Mouse (Mus musculus) kidney, embryonic 14.5 days (tissue): ENCODE results near the gene Med12l. TPM values are rescaled to one million over a fixed set of nuclear protein-coding genes. Genes with fewer than 3 reads are reported as not detected.

Source experiments
- ATAC-seq: fragments of 200-750 bp; cut with Nextera tagmentation; 2 replicates; pipeline ENCODE4 v1.8.0; 2017; ENCODE audit warnings: moderate number of reproducible peaks, mild to moderate bottlenecking, moderate TSS enrichment, moderate library complexity; ENCODE audit not compliant: low FRiP score, low TSS enrichment
- H3K27ac ChIP-seq: fragments of 300-500 bp; sonication (generic); 2 replicates; pipeline ENCODE4 v1.5.1; 2014; ENCODE audit warnings: low read depth, mild to moderate bottlenecking, low read length, moderate library complexity, mixed read lengths
- H3K27me3 ChIP-seq: fragments of 300-500 bp; sonication (generic); 2 replicates; pipeline ENCODE4 v1.6.1; 2014; ENCODE audit warnings: mild to moderate bottlenecking, low read length; ENCODE audit not compliant: control insufficient read depth, insufficient read depth
- H3K36me3 ChIP-seq: fragments of 300-500 bp; sonication (generic); 2 replicates; pipeline ENCODE4 v1.6.1; 2014; ENCODE audit warnings: low read length, mixed read lengths; ENCODE audit not compliant: control insufficient read depth, insufficient read depth
- H3K4me1 ChIP-seq: fragments of 300-500 bp; sonication (generic); 2 replicates; pipeline ENCODE4 v1.6.1; 2014; ENCODE audit warnings: low read length, mixed read lengths; ENCODE audit not compliant: control insufficient read depth, insufficient read depth
- H3K4me2 ChIP-seq: fragments of 300-500 bp; sonication (generic); replicated peaks from 2 replicates; pipeline ENCODE4 v1.6.1; 2014; ENCODE audit warnings: low read depth, mild to moderate bottlenecking, low read length
- H3K4me3 ChIP-seq: fragments of 300-500 bp; sonication (generic); 2 replicates; pipeline ENCODE4 v1.5.1; 2014; ENCODE audit warnings: mild to moderate bottlenecking, low read length
- H3K9ac ChIP-seq: fragments of 300-500 bp; sonication (generic); 2 replicates; pipeline ENCODE4 v1.6.1; 2014; ENCODE audit warnings: low read depth, mild to moderate bottlenecking, low read length, moderate library complexity
- H3K9me3 ChIP-seq: fragments of 300-500 bp; sonication (generic); 2 replicates; pipeline ENCODE4 v1.6.1; 2016; ENCODE audit warnings: low read length; ENCODE audit not compliant: control insufficient read depth
- WGBS: fragments of 180-500 bp; shearing (Covaris S2); extraction: QIAGEN DNeasy Blood & Tissue Kit; methylation state at CpG from one replicate; pipeline ENCODE4 v1.1.7; 2014; 5-methylcytosine and 5-hydroxymethylcytosine counted together
- polyA plus RNA-seq: library from polyadenylated mRNA; unstranded; fragments of >200 nt; fragmentation: Nextera tagmentation; extraction: Ambion mirVana; gene quantifications from 2 replicates; pipeline ENCODE4 v1.2.1, GENCODE M21; 2014

Med12l gene
- polyA plus RNA-seq, 1 experiment from 2014 or later: 4.1 TPM

DNA sequence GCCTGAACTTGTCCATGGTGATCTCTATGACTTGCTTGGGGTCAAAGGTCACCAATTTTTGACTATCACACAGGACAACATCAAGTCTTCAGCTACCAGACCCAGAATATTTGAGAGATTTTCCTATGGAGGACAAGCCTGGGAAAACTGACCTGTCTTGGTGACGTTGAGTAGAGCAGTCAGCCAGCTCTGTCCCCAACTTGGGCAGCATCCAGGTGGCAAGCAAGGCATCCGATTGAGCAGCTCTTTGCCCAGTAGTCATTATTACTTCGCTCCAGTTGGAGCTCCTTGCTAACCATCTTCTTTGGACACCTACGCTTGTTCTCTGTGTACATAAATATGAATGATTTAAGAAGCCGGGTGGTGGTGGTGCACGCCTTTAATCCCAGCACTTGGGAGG, 265.2 kb downstream of the Med12l start:
- no peak overlapping the region for H3K9ac ChIP-seq
- no peak overlapping the region for H3K27ac ChIP-seq
- H3K9me3 ChIP-seq: no peaks in the 10 kb centered on the region
- ATAC-seq: no peak
- H3K27me3 ChIP-seq: no peaks in the 10 kb centered on the region
- no peaks in the 10 kb centered on the region for H3K36me3 ChIP-seq
- H3K4me3 ChIP-seq: no peak overlapping the region
- H3K4me1 ChIP-seq: no peaks in the 10 kb centered on the region
- 90% methylated on average over 6 of the region's 6 CpGs for WGBS
- H3K4me2 ChIP-seq: no peak overlapping the region

DNA sequence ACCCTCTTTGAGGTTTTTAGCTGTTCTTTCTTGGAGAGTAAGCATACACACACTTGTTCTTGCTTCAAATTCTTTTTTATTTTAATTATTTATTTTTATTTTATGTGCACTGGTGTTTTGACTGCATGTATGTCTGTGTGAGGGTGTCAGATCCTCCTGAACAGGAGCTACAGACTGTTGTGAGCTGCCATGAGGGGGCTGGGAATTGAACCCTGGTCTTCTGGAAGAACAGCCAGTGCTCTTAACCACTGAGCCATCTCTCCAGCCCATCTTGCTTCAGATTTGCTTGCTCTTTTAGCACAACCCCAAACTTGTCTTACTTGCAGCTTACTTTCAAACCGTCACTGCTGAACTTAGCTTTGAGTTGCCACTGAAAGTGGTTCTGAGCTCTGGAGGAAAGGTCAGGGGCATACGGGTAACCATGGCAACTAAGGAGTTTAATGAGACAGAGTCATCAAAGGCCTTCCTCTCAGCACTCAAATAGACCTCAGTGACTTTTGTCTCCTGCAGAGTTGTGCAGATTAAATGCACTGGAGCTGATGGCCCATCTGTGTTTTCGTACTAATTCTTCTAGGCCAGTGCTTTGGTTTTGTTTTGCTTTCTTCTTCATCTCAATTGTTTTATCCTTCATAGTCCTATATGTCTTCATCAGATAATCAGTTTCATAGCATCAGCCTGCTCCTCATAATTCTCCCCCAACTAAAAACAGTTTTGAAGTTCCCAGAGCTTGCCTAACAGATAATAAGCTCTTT, 272.1 kb downstream of the Med12l start:
- no peak for ATAC-seq
- Histone ChIP-seq H3K4me3 (no peak overlapping the region), H3K27me3 (no peaks in the 10 kb centered on the region), H3K9ac (no peak overlapping the region), H3K27ac (no peak overlapping the region), H3K9me3 (no peaks in the 10 kb centered on the region), H3K36me3 (no peaks in the 10 kb centered on the region), H3K4me2 (no peak overlapping the region), H3K4me1 (no peaks in the 10 kb centered on the region)
- 21% methylated on average over 3 of the region's 3 CpGs for WGBS

DNA sequence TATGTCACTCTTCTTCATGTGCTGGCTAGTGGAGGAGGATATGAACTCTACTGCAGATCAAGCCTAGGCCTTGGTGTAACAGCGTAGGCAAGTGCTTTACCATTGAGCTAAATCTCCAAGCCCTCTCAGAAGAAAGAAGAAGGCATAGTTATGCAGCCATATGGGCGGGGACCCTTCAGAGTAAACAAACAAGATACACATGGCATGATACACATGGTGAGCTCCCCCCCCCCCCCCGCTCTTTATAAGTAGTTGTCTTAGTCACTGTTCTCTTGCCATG, 272.6 kb downstream of the Med12l start:
- no peaks in the 10 kb centered on the region for H3K27me3 ChIP-seq
- no peak overlapping the region for H3K4me2 ChIP-seq
- no peak overlapping the region for H3K4me3 ChIP-seq
- no peaks in the 10 kb centered on the region for H3K4me1 ChIP-seq
- H3K9me3 ChIP-seq: no peaks in the 10 kb centered on the region
- WGBS: 91% methylated on average over 3 of the region's 3 CpGs
- ATAC-seq: no peak
- no peak overlapping the region for H3K9ac ChIP-seq
- H3K36me3 ChIP-seq: no peaks in the 10 kb centered on the region
- no peak overlapping the region for H3K27ac ChIP-seq

- no peak for ATAC-seq
- Histone ChIP-seq H3K9me3 (no peaks in the 10 kb centered on the region), H3K27ac (no peak overlapping the region), H3K36me3 (no peaks in the 10 kb centered on the region), H3K27me3 (no peaks in the 10 kb centered on the region), H3K4me1 (no peaks in the 10 kb centered on the region), H3K4me2 (no peak overlapping the region), H3K9ac (no peak overlapping the region), H3K4me3 (no peak overlapping the region)
Observed at GRCm38 (mm10) chr3:59278620-59279019, 273.0 kb downstream of the Med12l start.

DNA sequence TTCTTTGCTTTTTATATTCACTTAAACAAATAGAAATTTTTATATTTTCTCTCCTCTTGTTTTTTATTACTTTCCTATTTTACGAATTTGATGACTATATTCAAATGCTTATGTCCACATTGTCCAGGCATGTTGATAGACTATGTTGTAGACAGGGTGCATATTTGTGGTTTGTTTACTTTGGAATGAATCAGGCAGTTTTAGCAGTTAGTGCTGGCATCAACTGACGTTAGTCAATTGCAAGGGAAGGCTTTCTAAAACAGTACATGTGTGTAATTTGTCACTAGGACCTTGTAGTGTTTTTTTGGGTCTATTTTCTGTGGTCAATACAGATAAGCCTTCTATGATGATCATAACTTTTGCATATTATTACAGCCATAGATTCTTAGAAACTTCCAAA, 284.9 kb downstream of the Med12l start:
- Histone ChIP-seq H3K9me3 (no peaks in the 10 kb centered on the region), H3K27me3 (no peaks in the 10 kb centered on the region), H3K4me2 (no peak overlapping the region), H3K4me1 (no peaks in the 10 kb centered on the region), H3K36me3 (no peaks in the 10 kb centered on the region), H3K9ac (no peak overlapping the region), H3K27ac (no peak overlapping the region), H3K4me3 (no peak overlapping the region)
- 43% methylated on average over 2 of the region's 2 CpGs for WGBS
- no peak for ATAC-seq

- no peaks in the 10 kb centered on the region for H3K27me3 ChIP-seq
Observed at GRCm38 (mm10) chr3:59293437-59294199, 288.0 kb downstream of the Med12l start.

GRCm38 (mm10) chr3:59295699-59296562, 290.3 kb downstream of the Med12l start:
- WGBS: 91% methylated on average over 16 of the region's 16 CpGs
- Histone ChIP-seq H3K4me3 (no peak overlapping the region), H3K36me3 (no peaks in the 10 kb centered on the region), H3K9ac (no peak overlapping the region), H3K27me3 (no peaks in the 10 kb centered on the region), H3K9me3 (no peaks in the 10 kb centered on the region), H3K4me1 (no peaks in the 10 kb centered on the region), H3K4me2 (no peak overlapping the region), H3K27ac (no peak overlapping the region)
- no peak for ATAC-seq

More at GRCm38 (mm10) chr3:59293437-59294199, 288.0 kb downstream of the Med12l start:
- H3K9ac ChIP-seq: no peak overlapping the region
- no peak for ATAC-seq
- H3K4me1 ChIP-seq: no peaks in the 10 kb centered on the region
- H3K9me3 ChIP-seq: no peaks in the 10 kb centered on the region
- no peak overlapping the region for H3K4me3 ChIP-seq
- no peak overlapping the region for H3K4me2 ChIP-seq
- WGBS: 83% methylated on average over 5 of the region's 5 CpGs
- no peak overlapping the region for H3K27ac ChIP-seq
- no peaks in the 10 kb centered on the region for H3K36me3 ChIP-seq

GRCm38 (mm10) chr3:59296563-59297130, 291.0 kb downstream of the Med12l start:
- WGBS: 95% methylated on average over 5 of the region's 5 CpGs
- Histone ChIP-seq H3K4me2 (no peak overlapping the region), H3K4me3 (no peak overlapping the region), H3K9ac (no peak overlapping the region), H3K4me1 (no peaks in the 10 kb centered on the region), H3K27me3 (no peaks in the 10 kb centered on the region), H3K36me3 (no peaks in the 10 kb centered on the region), H3K27ac (no peak overlapping the region), H3K9me3 (no peaks in the 10 kb centered on the region)
- no peak for ATAC-seq
